Mouse (Mus musculus) Muller cell, postnatal 12 days (primary cell): ENCODE data around the gene Adcy7.
A peak's percentile ranks its signal among the peaks of the same experiment; 100 is the strongest.

Source experiments
- DNase-seq: peaks from one replicate; pipeline ENCODE4 v3.0.0-alpha.2; 2015; ENCODE audit errors: inconsistent ontology term

Adcy7 gene

DNA sequence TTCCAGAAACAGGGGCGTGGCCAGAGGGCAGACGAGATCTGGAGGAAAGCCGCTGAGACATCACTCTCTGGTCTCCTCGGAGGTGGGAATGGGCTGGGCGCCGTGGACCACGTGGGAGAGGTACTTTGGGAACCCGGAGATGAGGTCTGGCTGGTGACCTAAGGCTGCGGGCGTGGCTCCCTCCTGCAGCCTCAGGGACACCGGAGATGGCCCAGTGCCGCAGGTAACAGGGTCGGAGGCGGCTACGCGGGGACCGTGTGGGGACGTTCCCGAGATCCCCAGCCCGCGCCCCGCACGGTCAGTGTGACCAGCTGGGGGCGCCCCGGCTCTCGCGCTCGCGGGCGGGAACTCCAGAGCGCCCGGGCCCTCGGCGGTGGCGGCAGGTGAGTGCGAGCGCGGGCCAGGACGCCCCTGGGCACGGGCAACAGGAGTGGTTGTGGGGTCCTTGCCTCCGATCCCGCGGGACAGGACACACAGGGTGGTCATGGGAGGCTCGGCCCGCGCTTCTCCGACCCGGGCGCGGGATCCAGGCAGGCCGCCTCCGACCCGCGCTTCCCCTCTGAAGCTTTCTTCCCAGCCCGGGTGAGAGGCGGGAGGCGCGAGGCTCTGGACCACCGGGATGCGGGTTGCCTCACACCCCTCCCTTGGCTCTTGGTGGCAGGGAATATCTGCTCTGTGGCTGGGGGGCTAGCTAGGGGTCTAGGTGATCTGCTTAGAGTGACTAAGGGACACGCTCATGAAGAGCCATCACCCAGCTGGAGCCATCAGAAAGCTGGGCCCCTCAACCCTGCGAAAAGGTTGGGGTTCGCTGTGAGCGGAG, at the start of gene Adcy7:
Adcy7 (plus strand) TSS at position 173 of the 820 bp plus-strand sequence.
- peak; percentile 67 for DNase-seq

DNA sequence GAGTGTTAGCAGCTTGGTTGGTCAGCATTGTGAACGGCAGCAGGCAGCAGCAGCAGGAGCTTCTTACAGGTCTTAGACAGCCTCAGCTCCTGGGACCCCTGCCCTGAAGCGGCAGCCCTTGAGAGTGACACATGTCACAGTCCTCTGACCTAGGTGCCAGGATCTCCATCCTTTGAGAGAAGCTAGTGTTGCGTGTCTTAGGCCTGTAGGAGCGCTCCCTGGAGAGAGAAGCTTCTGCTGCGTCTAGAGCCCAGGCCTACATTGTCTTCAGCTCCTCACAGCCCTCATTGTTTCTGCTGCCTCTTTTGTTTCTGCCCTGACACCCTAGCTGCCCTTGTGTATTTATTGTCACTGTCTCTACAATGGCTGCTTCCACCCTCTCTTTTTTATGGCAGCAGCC, 46.8 kb upstream of the Adcy7 start:
- DNase-seq: peak; percentile 5

DNA sequence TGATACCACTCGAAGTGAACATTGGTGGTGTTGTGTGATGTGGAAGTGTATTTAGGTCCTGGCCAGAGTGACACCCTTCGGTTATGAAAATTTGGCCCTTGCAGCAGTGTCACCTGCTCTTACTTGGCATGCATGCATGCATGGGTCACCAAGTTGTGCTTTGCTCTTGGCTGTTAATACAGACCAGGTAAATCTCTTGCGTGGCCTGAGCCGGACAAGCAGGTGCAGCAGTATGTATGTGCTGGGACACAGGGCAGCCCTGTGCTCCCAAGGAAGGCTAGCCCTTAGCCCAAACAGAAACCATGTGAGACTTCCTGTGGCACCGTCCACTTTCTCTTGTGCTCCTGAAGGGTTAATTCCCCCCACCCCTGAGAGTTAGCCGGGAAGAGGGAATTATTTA, 44.4 kb upstream of the Adcy7 start:
- peak; percentile 2 for DNase-seq

DNA sequence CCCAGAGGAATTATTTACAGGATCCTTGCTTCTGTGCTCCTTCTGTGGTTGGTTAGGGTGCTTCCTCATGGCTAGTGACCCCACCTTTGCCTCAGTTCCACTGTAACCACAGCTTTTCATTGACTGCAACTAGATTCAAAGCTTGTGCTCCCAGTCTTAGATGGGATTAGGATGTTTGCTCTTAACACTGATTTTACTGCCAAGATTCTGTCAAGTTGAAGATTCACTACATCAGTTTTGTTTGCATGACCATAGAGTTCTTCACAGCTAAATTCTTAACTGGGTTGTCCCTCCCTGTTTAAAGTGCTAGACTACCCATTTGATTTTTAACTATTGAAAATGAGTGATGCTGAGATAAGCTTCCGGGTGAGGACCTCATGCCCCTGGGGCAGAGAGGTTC, 43.9 kb upstream of the Adcy7 start:
- peak; percentile 8 for DNase-seq

DNA sequence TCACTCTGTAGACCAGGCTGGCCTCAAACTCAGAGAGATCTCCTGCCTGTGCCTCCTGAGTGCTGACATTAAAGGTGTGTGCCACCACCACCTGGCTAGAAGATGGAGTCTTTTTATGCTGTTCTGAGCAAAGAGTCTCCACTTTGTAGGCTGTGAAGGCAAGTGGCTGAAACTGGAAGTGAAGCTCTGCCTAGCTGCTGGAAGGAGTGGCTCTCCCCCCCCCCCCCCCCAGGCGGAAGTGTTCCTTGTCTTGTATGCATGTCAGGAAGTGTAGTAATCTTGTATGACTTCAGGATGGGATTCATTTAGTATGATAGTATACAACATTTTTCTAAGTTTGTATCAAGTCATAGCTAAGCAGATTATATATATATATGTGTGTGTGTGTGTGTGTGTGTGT, 43.4 kb upstream of the Adcy7 start:
- no peak for DNase-seq

DNA sequence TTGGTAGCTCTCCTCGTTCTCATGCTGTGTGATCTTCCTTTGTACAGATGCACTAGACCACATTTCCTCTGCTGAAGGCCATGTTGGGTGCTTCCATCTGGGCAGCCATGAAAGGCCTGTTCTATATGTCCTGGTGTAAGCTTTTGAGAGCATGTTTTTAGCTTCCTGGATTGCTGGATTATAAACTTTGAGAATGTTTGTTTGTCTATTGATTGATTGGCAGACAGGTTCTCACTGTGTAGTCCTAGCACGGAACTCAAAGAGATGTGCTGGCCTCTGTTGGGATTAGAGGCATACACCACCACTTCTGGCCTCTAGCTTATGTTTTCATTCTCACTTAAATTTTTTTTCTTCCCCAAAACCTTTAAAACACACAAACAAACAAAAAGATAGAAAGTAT, 35.5 kb upstream of the Adcy7 start:
- no peak for DNase-seq

DNA sequence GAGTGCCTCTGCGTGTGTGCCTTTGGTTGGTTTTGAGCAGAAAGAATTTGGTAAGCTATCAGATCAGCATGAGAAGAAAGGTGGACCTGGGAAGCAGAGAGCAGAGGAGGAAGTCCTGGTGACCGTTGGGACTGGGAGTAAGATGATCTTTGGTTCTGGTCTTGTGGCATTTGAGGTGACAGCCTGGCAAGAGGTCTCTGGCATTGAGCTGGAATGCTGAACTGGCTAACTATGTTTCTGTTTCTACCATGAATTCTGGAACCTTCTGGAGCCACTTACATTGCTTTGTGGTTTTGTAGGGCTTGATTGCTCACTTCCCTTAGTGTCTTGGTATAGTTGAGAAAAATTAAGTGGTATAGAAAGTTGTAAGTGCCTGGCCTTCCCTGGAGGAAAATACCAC, 34.6 kb upstream of the Adcy7 start:
- peak; percentile 30 for DNase-seq

DNA sequence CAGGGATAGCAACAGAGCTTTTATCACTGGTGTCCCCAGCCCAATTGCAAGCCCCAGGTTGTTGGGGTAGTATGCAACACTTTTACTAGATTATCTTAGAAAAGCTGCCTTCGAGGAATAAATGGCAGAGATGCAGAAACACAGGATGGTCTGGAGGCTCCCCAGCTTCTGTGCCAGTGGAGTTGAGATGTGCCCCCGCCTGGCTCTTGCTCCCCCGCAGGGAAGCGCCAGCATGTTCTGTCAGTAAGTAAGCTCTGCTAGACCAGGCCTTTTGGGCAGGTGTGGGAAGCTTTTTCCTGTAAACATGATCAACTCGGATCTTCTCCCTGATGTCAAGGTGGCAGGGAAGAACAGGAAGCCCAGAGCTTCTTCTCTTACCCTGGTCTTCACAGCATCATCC, 32.9 kb upstream of the Adcy7 start:
- DNase-seq: no peak

DNA sequence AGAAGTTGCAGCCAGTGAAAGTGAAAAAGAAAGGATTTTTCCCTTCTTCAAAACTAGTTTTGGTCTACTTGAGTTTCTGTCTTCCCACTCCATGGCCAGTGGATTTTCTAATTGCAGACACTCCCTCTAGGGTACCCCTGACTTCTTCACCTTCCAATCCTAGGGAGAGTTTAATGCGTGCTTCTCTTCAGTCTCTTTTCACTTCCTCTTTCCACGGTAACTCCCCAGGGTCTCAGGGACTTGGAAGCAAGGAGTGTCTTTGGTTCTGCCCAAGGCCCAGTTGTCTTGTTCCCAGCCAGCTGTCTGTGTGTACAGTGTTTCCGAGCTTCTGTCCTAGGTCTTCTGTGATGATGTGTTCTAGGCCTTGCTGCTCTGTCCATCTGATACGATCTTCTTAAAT, 30.3 kb upstream of the Adcy7 start:
- no peak for DNase-seq

GRCm38 (mm10) chr8:88244298-88244697, 27.9 kb upstream of the Adcy7 start:
- no peak for DNase-seq

DNA sequence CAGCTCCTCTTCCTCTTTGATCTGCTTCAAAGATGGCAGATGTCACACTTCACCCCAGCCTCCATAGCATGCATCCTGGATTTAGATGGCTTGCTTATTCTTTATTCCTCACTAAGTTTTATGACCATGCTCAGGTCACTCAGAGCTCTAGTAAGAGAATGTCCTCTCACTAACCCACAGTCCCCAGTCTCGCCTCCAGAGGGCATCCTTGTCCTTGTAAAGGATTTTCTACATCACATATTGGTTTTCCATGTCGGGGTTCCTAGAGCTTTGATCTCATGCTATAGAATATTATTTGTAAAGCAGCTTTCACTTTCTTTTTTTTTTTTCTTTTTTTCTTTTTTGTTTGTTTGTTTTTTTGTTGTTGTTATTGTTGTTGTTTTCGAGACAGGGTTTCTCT, 19.4 kb upstream of the Adcy7 start:
- peak; percentile 50 for DNase-seq

- DNase-seq: no peak
Observed at GRCm38 (mm10) chr8:88254957-88255356, 17.2 kb upstream of the Adcy7 start.

DNA sequence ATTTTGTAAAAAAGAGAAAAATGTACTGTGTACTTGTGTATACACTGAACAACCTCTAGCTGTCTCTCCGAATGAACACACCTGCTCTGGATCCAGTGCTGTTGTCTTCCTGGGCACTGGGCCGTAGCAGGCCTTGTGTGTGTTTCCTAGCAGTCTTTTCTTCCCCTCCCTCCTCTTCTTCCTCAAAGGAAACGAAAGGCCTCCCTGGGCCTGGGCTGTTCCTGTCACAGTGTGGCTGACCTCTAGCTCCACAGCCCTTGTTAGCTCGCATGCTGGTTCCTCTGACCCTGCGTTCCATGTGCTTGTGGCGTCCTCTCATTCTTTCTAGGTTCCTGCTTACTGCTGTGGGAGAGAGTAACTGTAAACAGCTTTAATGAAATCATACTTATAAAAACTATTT, 14.2 kb upstream of the Adcy7 start:
- no peak for DNase-seq

DNA sequence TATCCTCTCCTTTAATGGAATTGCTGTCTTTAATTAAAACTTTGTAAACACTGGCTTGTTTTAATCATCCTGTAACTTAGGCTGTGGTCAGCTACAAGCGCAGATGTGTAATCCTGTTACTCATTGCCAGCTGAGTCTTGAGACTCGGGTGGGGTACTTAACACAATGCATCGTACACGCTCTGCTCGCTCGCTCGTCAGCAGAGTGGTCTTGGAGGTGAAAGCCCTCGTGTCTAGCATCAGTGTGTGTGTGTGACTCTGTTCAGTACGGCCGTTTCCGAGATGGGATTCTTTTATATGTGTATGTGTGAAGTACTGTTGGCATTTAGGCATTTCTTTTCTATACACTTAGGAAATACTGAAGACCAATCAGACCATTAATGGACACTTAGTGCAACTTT, 13.7 kb upstream of the Adcy7 start:
- no peak for DNase-seq

DNA sequence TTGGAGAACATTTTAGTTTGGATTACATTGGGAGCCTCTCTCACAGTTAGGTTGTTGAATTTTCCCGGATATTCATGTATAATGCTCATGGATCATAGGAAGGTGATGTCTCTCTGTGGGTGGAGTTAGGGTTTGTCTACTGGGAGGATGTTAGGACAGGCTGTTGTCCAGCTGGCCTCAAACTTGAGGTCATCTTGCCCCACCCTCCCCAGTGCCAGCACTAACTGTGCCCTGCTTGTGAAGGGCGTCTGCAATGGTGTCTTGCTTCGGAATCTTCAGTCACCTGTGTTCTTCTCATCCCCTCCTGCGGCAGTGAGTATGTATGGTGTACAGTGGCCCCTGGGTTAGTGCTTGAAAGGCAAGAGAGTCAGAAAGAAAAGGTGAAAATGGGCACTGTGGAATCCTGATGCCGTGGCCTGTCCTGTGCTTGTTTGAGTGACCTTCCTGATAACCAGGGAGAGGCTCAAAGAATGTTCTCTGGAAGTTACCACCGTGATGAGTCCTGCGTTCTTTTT, 11.7 kb upstream of the Adcy7 start:
- no peak for DNase-seq

DNA sequence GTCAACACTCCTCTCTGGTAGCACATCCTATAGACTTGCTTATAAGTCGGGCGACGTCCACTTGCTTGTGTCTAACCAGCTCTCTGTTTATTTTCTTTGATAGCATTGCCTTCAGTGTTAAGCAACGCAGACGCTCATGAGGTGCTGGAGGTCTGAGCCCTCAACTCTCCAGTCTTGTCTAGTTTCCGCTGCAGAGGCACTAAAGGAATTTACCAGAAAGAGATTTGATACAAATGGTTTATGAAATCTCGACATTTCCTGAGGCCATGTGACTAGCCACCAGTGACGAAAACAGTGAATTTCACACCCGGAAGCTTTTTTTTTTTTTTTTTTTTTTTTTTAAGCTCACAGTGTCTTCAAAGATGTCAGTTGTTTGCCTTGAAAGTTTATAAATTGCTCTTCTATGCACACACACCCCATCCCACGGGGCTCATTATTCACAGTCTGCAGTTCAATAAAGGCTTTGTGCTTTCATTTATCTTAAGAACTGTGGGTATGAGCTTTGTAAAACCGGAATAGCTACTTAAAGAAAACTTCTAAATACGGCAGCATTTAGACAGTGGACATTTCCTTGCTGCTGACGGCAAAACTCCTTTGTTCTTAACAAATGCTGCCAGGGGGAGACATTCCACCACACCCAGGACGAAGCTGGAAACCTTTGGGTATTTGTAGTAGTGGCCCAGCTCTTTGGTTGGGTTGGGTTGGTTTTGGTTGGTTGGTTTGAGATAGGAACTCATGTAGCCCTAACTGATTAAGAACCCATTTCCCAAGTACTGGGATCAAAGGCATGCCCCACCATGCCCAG, 9.2 kb upstream of the Adcy7 start:
- no peak for DNase-seq

DNA sequence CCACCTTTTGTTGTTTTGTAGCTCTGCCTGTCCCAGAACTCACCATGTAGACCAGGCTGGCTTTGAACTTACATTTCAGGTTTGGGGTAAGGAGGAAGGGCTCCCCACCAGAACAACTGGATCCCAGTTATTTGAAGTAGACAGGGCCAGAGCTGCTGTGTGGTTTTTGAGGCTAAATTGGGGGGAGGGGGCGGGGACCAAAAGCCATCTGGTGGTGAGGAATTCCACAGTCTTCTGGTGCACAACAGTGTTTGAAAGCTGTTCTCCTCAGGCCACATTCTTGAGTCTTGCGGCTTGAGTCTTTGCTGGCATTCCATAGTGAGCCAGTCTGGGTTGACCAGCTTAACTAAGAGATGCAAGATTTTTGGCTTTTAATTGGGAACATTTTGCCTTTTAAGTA, 6.7 kb upstream of the Adcy7 start:
- DNase-seq: peak; percentile 97

- peak; percentile 72 for DNase-seq
Observed at GRCm38 (mm10) chr8:88266170-88266800, 5.9 kb upstream of the Adcy7 start.

DNA sequence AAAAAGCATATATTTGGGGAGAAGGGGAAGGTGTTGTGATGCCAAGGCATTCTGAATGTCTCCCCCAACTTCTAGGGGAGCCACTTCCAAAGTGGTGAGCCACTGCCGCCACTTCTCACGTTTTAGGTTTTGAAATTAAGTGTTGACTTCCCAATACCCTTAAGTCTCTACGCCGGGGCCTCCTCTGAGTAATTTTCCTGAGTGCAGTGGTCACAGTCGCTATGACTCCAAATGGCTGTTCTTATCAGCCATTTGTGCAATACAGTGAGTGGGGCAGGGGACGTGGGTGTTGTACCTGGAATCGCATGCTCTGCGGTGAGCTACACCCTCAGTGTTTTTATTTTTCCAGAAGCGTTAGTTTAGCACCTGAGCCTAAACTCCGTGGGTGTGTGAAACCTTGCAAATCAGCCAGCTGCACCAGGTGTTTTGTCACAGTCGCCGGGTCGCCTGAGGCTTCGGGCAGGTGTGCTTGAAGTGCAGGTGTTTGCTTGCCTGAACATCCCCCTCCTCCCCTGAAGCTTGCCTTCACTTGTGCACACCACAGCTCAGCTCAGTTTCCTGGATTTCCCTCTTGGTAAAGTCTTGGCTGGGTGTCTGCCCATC, 5.3 kb upstream of the Adcy7 start:
- no peak for DNase-seq

- no peak for DNase-seq
Observed at GRCm38 (mm10) chr8:88269107-88269875, 2.9 kb upstream of the Adcy7 start.

- DNase-seq: no peak
Observed at GRCm38 (mm10) chr8:88270086-88270485, 2.1 kb upstream of the Adcy7 start.
